In the genomic region with DNA sequence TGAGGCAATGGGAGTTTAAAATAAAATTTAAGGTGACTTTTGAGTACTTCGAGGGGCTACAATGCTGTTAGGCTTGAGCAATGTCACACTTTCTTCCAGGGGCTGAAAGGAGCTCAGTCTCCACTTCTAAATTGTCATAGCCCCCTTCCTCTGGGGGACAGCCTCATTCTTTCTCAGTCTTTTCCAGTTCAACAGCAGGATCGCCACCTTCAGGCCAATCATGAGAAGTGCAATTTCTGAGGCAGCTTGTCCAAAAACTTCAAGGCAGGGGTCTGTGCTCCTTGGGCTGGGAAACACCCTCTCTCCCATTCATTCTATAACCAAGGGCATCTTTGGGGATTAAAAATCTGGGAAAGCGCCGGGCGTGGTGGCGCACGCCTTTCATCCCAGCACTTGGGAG, we compare ENCODE assay signal across 8 mouse cellular contexts. TPM values are rescaled to one million over a fixed set of nuclear protein-coding genes. Genes with fewer than 3 reads are reported as not detected.
A peak's percentile ranks its signal among the peaks of the same experiment; 100 is the strongest.
DNase-seq lines count a peak whose midpoint lies in the region; ATAC-seq and TF ChIP-seq lines count a peak whose summit lies in the region.

No protein-coding gene starts in this region.

- no peaks in the 10 kb centered on the region for H3K27me3 ChIP-seq in ES-Bruce4 (ENCODE audit: control insufficient read depth, insufficient read depth, low read length, poor library complexity, severe bottlenecking)
- H3K27me3 ChIP-seq in lung, embryonic 14.5 days (ENCODE audit: insufficient read depth, low read length): no peaks in the 10 kb centered on the region

- TF ChIP-seq POLR2A in ES-Bruce4 (IDR thresholded peaks at IDR 0.05; ENCODE audit: insufficient read depth, low read length): no peak

- no peak overlapping the region for H3K9ac ChIP-seq in ES-Bruce4 (ENCODE audit: low read depth, poor library complexity, severe bottlenecking)
- no peak overlapping the region for H3K9ac ChIP-seq in lung, embryonic 14.5 days

- no peak overlapping the region for H3K4me3 ChIP-seq in ES-Bruce4 (ENCODE audit: low read depth, low read length)
- no peak overlapping the region for H3K4me3 ChIP-seq in lung, embryonic 14.5 days (ENCODE audit: low read depth, low read length)

- peak; percentile 53 for TF ChIP-seq CTCF in ES-Bruce4 (IDR thresholded peaks at IDR 0.05; ENCODE audit: low read depth, low read length)
- peak; percentile 40 for TF ChIP-seq CTCF in lung, embryonic 14.5 days (IDR thresholded peaks at IDR 0.05; ENCODE audit: low read depth)

- no peak overlapping the region for H3K27ac ChIP-seq in ES-Bruce4 (ENCODE audit: insufficient read depth, low read length)
- no peak overlapping the region for H3K27ac ChIP-seq in lung, embryonic 14.5 days (ENCODE audit: low read depth)

- H3K9me3 ChIP-seq in ES-Bruce4 (replicated peaks; ENCODE audit: control insufficient read depth, insufficient read depth, low read length, poor library complexity, severe bottlenecking): no peaks in the 10 kb centered on the region
- no peaks in the 10 kb centered on the region for H3K9me3 ChIP-seq in lung, embryonic 14.5 days (ENCODE audit: low read depth, low read length)

- peak; percentile 14 for DNase-seq in kidney, adult 18-20 months
- no peak for DNase-seq in kidney, adult 8-10 months
- peak; percentile 69 for DNase-seq in A20 (ENCODE audit: low read depth, low spot score)
- peak; percentile 32 for DNase-seq in lung, embryonic 14.5 days
- DNase-seq in yolk sac, embryonic 10.5 days (ENCODE audit: low spot score): no peak
- no peak for DNase-seq in adrenal gland, postnatal 25 days
- DNase-seq in urinary bladder, postnatal 36 days (ENCODE audit: low spot score in 2 of 2): no peak

- H3K4me1 ChIP-seq in ES-Bruce4 (ENCODE audit: control insufficient read depth, insufficient read depth, low read length): peaks cover 2% of the 10 kb centered on the region
- H3K4me1 ChIP-seq in lung, embryonic 14.5 days (ENCODE audit: insufficient read depth): no peaks in the 10 kb centered on the region

- ATAC-seq in lung, embryonic 14.5 days (ENCODE audit: insufficient read depth): no peak

- H3K4me2 ChIP-seq in lung, embryonic 14.5 days: no peak overlapping the region

- 74% methylated on average over 7 of the region's 7 CpGs for WGBS in lung, embryonic 14.5 days

- no peaks in the 10 kb centered on the region for H3K36me3 ChIP-seq in ES-Bruce4 (ENCODE audit: control insufficient read depth, insufficient read depth, low read length, poor library complexity, severe bottlenecking)
- no peaks in the 10 kb centered on the region for H3K36me3 ChIP-seq in lung, embryonic 14.5 days (ENCODE audit: insufficient read depth)

- no peak for TF ChIP-seq EP300 in ES-Bruce4 (IDR thresholded peaks at IDR 0.05; ENCODE audit: insufficient read depth, low read depth, low read length)

RNA-seq across cellular contexts. Expression of a gene that starts 19.9 kb away (rescaled TPM):
- 101 and 108 TPM in 2 replicates for polyA plus RNA-seq in ES-Bruce4 (2011; ENCODE audit: insufficient read depth, insufficient read length, low read depth, missing spikeins)
- polyA plus RNA-seq in lung, embryonic 14.5 days (2014; fragmentation: Nextera tagmentation; extraction: Ambion mirVana): 40.6 and 41.7 TPM in 2 replicates
- 50.9 and 52.9 TPM in 2 replicates for total RNA-seq in adrenal gland, postnatal 25 days (2021)

RNA-seq across cellular contexts. Expression of a gene that starts 37.4 kb away (rescaled TPM):
- 93.5 and 93.7 TPM in 2 replicates for polyA plus RNA-seq in ES-Bruce4 (2011; ENCODE audit: insufficient read depth, insufficient read length, low read depth, missing spikeins)
- 65.1 and 66.2 TPM in 2 replicates for polyA plus RNA-seq in lung, embryonic 14.5 days (2014; fragmentation: Nextera tagmentation; extraction: Ambion mirVana)
- 21.6 and 23.2 TPM in 2 replicates for total RNA-seq in adrenal gland, postnatal 25 days (2021)

Comparison
In these comparisons a context has a peak if more than half of its experiments do, and no peak if none do; other contexts are left out.
1. DNase-seq: peak in kidney, adult 18-20 months (single experiment), A20 (single experiment) and lung, embryonic 14.5 days (single experiment); none in kidney, adult 8-10 months (0 of 2), yolk sac, embryonic 10.5 days (single experiment), adrenal gland, postnatal 25 days (single experiment) and urinary bladder, postnatal 36 days (0 of 2).